Mouse (Mus musculus): ENCODE results near the gene Sf3b1.

- TF ChIP-seq CTCF (IDR thresholded peaks at IDR 0.05; ENCODE audit: low read depth, low read length) = no peak
- no peak for TF ChIP-seq POLR2A (IDR thresholded peaks at IDR 0.05; ENCODE audit: borderline replicate concordance, low read depth, low read length)
These were observed 12.7 kb upstream of the Sf3b1 start for GRCm38 (mm10) chr1:55039944-55040343.

Data from bone marrow macrophage, adult 2 months (primary cell).